Mouse (Mus musculus): Measurements from ENCODE around the gene 1500009L16Rik.

Gene 1500009L16Rik

DNA sequence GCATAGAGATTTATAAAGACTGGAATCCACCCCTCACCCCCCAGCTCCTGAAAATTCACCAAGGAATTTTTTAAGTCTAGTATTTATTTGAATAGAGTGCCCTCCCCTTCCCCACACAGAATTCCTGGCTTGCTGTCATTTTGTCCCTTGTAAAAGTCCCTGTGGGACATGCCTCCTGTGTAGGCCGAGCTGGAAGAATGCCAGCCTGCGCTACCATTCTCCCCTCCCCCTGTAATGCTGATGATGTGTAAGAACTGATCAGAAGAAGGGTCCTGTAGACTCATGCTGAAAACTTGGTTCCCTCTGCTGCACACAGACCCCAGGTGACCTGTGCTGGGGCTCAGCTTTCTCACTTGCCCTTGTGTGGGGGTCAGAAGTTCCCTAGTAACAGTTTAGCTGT lies 37.9 kb downstream of the 1500009L16Rik start:
- DNase-seq (ENCODE audit: low spot score): no peak

DNA sequence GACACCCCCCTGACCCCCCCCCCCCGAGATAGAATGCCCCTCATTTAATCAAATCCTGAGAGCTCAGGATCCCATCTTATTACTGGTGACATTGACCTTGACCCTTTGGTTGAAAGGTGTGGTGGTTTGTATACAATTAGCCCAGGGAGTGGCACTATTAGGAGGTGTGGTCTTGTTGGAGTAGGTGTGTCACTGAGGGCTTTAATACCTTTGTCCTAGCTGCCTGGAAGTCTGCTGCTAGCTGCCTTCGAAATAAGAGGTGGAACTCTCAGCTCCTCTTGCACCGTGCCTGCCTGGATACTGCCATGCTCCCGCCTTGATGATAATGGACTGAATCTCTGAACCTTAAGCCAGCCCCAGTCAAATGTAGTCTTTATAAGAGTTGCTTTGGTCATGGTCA lies 41.2 kb downstream of the 1500009L16Rik start:
- no peak for DNase-seq (ENCODE audit: low spot score)

DNA sequence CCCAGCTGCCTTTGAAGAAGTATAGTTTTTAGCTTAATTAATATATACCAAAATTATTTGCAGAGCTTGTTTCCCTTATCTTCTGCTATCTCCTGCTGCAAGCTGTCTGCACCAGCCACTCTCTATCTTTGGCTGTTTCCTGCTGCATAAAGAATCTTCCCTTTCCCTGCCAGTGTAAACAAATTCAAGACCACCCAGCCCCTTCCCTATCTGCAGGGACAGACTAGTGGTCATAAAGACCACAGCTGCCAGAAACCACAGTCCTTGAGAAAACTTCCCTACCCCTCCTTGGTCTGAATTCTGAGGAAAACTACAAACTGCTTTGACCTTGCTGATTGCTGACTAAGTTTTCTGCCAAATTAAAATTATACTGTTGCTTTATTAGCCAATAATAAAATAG lies 44.2 kb downstream of the 1500009L16Rik start:
- DNase-seq (ENCODE audit: low spot score): no peak

DNA sequence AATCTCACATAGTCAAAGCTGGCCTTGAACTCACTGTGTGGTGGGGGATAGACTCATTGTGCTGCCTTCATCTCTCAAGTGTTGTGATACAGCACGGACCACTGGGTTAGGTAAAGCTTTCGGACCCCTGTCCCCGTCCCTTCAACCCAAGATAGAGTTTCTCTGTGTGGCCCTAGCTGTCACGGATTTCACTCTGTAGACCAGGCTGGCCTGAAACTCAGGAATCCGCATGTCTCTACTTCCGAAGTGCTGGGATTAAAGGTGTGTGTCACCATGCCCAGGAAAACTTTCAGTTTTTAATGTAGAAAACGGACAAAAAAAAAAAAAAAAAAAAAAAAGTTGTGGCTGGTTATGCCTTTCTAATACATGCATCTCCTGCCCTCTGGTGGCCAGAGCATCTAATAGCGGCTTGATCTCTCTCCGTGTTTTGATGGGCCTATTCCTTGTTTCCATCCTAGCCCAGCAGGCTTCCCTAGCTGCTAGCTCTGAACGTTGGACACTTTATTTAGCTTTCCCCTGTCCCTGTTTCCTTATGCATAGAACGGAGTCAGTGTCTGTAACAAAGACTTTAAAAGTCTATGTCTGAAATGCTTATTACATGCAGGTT lies 53.7 kb downstream of the 1500009L16Rik start:
- peak; percentile 86 for DNase-seq (ENCODE audit: low spot score)

DNA sequence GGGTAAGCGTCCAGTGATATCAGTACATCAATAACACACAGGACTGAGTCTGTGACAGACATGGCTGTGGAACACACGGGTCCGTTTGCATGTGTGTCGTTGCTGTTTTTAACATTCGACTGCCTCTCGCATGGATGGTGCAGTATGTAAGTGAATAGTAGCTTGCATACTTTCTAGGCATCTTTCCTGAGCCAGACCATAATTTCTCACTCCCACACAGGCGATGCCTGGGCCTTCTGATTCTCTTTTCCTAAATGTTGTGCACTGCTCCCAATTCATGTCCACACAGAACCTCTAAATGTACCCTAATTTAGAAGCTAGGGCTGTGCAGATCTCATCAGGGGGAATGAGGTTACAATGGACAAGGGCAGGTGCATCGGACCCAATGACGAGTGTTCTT lies 54.6 kb downstream of the 1500009L16Rik start:
- DNase-seq (ENCODE audit: low spot score): no peak

DNA sequence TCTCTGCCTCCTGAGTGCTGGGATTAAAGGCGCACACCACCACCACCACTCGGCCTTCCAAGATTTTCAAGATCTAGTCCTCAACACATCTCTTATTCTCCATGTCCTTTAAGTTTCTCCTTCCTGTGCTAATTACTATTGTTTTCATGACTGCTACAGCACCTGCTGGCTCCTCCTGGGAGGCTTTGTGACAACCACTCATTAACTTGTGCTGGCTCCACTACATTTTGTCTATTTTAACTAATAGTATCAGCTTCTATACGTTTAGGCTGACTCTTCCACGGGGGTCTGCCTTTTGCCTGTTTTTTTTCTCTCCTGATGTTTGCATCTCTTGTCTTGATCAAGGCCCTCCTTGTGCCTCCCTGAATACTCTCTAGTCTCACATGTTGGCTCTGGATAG lies 59.2 kb downstream of the 1500009L16Rik start:
- no peak for DNase-seq (ENCODE audit: low spot score)

DNA sequence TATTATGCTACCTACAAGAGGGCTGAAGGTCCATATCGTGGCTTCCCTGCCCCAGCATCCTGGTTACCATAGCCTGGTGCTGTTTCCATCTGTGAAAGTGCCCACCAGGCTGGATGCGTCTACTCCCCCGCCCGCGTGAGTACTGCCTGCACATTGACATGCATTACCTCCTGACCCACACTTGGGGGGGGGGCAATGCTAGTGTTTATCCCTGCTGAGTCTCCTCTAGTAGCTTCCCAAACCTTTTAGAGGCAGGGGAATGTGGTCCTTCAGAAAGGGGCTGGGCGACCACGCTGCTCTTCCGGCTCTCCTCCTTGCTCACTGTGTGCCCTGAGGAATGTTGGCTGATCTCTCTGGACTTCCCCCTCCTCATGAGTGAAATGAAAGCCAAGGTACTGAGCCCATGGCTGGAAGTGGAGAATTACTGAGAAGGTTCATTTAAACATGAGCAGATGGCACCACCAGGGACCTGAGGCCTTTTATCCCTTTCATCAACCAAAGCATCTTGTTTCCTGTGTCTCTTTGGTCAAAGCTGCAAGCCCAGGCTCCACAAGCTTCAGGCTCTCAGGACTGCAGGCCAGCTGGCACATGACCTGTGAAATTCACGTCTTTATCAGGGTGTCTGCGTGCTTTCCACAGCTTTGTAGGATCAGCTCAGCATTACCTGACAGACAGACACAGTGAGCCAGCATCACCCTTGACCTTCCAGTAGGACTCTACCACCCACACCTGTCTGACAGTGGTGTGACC lies 59.9 kb downstream of the 1500009L16Rik start:
- DNase-seq (ENCODE audit: low spot score): no peak

DNA sequence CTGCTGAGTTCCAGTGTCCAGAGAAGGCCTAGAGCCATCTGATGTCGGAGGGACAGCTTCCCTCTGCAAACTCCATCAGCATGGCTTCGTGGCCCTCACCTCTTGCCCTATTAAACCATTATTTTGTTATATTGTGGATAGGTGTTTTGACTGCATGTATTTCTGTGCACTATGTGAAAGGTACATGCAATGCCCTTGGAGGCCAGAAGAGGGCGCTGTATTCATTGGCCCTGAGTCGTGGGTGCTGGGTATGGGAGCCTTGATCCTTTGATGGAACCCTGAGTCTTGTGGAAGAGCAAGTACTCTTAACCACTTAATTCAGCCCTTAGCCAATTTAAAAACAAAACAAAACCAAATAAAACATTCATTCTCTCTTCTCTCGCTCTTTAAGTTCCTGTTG lies 62.3 kb downstream of the 1500009L16Rik start:
- DNase-seq (ENCODE audit: low spot score): peak; percentile 54

DNA sequence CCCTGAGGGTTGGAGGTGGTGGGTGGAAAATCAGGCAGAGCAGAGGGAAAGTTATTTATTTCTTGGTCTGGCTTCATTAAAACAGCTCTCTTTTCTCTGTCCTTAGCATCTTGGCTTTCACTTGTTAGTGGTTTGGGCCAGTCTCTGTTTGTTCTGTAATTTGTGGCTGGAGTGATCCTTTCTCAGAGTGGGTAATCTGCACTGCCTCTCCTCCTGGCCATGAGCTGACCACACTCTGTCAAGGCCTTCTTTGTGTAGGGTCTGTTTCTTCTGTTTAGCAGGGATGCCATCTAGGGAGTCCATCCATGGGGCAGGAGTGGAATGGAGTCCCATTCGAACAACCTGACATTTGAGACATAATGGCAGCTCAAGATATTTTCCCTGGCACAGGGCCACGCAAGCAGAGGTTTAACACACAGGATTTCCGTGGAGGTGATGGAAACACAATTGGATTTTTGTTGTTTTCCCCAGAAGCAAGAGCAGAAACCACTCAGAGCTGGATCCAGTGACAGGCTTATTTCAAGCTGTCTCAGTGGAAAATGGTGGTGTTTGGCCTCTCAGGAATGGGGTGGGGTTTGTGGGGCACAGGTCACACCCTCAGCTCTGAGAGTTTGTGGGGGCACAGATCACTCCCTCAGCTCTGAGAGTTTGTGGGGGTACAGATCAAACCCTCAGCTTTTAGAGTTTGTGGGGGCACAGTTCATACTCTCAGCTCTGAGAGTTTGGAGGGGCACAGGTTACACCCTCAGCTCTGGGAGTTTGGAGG lies 63.1 kb downstream of the 1500009L16Rik start:
- DNase-seq (ENCODE audit: low spot score): peak; percentile 20

DNA sequence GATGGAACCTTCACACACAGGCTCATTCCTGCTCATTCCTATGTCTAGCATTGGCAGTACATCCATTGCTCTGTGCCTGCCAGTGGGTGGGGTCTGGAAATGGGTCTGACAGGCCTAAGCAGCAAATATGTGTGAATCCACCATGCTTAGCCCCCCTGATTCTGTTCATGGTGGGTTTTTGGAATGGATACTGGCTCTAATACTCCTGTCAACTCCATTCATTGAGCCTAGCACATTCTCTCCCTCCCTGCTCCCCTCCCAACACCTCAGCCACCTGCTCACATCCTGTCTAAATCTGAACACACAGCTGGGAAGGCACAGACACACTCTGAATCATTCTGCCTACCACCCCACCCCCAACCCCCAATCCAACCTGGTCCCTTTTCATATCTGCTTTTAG lies 72.4 kb downstream of the 1500009L16Rik start:
- no peak for DNase-seq (ENCODE audit: low spot score)

DNA sequence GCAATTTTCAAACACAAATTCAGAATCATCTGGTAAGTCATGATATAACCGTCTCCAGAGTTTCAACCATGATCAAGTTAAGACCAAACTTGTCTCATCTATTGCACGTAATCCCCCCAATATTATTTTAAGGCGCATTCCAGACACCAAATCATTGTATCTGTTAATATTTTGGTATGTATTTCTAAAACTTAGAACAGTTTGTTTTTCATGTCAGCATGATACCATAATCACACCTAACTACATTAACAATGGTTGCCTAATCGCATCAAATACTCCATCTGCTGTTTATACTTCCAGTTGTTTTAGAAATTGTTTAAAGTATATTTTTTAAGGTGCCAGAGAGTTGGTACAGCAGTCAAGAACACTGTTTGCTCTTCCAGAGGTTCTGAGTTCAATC lies 72.8 kb downstream of the 1500009L16Rik start:
- DNase-seq (ENCODE audit: low spot score): no peak

DNA sequence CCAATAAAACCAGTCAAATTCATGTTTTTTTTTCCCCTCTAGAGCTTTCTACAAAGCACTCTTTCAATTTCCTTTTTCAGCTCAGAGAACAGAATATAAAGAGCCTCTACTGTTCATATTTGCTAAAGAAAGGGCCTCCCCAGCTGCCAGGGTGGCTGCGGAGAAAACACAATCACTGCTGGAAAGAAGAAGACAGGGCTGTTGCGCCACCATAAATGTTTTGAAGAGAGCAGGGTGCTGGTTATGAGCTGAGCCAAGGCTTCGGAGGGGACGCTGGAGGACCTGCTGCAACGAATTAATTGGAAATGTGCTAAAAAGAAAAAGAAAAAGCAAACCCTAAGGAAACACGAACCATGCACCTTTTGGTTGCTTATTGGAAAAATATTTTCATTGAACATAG lies 81.4 kb downstream of the 1500009L16Rik start:
- no peak for DNase-seq (ENCODE audit: low spot score)

DNA sequence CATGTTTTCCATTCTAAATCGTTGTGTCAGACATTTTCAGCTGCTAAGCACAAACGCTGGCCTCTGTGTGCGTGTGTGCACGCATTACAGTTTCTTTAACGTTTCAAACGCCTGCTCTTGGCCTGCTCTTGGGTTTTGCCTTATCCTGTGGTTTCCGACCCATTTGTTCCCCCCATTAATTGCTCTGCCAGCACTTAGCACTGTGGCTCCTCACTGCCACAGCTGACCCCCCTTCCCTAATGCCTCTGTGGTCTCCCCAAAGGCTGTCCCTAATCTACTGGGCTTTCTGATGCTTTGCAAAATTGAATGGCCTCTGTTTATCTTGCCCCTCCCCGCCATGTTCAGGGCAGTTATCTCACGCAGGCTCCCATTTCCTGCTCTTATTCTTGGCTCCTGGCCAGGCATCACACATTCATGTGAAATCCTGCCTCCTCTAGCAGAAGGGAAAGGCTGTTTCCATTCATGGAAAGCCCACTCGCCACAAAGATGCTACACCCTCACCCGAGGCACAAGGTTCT lies 82.6 kb downstream of the 1500009L16Rik start:
- peak; percentile 48 for DNase-seq (ENCODE audit: low spot score)

DNA sequence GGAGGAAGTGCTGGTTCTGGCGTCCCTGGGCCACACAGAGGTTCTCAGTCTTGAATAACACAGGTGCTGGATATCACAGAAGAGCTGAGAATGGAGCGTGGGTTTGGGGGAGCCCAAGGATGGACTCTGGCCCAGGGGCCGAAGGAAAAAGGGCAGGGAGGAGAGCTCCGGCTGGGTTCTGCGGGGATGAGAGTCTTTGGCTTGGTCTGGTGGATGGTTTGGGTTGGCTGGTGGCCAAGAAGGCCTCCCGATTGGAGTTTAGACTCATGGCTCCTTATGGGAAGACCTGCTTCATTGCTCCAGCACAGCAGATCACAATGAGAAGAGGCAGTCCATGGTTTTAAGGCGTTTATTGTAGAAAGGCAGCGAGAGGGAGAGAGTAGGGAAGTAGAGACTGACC lies 84.6 kb downstream of the 1500009L16Rik start:
- no peak for DNase-seq (ENCODE audit: low spot score)

Measured in MN1 (cell line).